Mouse (Mus musculus): ENCODE data around the gene Dctn3. TPM values are rescaled to one million over a fixed set of nuclear protein-coding genes. Genes with fewer than 3 reads are reported as not detected.
A peak's percentile ranks its signal among the peaks of the same experiment; 100 is the strongest.

Gene Dctn3
- total RNA-seq, 2 experiments from 2014 or later, result 90.7 to 103 TPM

GRCm38 (mm10) chr4:41676248-41677005 is 46.5 kb downstream of the Dctn3 start:
- no peak for DNase-seq (ENCODE audit: low spot score in 2 of 2)

GRCm38 (mm10) chr4:41673186-41673585 is 49.8 kb downstream of the Dctn3 start:
- no peak for DNase-seq (ENCODE audit: low spot score in 2 of 2)

- DNase-seq (ENCODE audit: low spot score in 2 of 2), result no peak
Measured at GRCm38 (mm10) chr4:41672522-41672963, 50.4 kb downstream of the Dctn3 start.

- no peak for DNase-seq (ENCODE audit: low spot score in 2 of 2)
Measured at GRCm38 (mm10) chr4:41671963-41672480, 50.9 kb downstream of the Dctn3 start.

- no peak for DNase-seq (ENCODE audit: low spot score in 2 of 2)
Measured at GRCm38 (mm10) chr4:41671500-41671899, 51.5 kb downstream of the Dctn3 start.

- no peak for DNase-seq (ENCODE audit: low spot score in 2 of 2)
Measured at GRCm38 (mm10) chr4:41670836-41671235, 52.1 kb downstream of the Dctn3 start.

GRCm38 (mm10) chr4:41666646-41667045 is 56.3 kb downstream of the Dctn3 start:
- no peak for DNase-seq (ENCODE audit: low spot score in 2 of 2)

- DNase-seq (ENCODE audit: low spot score in 2 of 2), result peak in 1 of 2 experiments; percentile 35
Measured at GRCm38 (mm10) chr4:41665009-41665675, 57.8 kb downstream of the Dctn3 start.

Other genes starting within 250 kb of the Dctn3 start
- 10 to 100 TPM; 11.1 to 12.2 TPM for gene AI464131, start 220.1 kb downstream of the Dctn3 start, total RNA-seq (2021)
- 1 to 10 TPM in 1 of 2 experiments, under 1 TPM in 1; 0.56 to 1.2 TPM for gene 1110017D15Rik, start 205.8 kb downstream of the Dctn3 start, total RNA-seq (2021)
- 10 to 100 TPM; 31.2 to 34.6 TPM for gene Fam219a, start 153.6 kb downstream of the Dctn3 start, total RNA-seq (2021)
- gene Dnaic1, start 153.4 kb downstream of the Dctn3 start, total RNA-seq (2021), result 1 to 10 TPM in 1 of 2 experiments, under 1 TPM in 1; 0.11 to 1.9 TPM
- 1 to 10 TPM; 8.9 to 9.1 TPM for gene Enho, start 82.8 kb downstream of the Dctn3 start, total RNA-seq (2021)
- gene Cntfr, start 26.1 kb downstream of the Dctn3 start, total RNA-seq (2021), result 10 to 100 TPM; 46.1 to 52.3 TPM
- gene Il11ra1, start 23.2 kb downstream of the Dctn3 start, total RNA-seq (2021), result 10 to 100 TPM; 87.9 to 89.4 TPM
- gene Rpp25l, start 9.6 kb downstream of the Dctn3 start, total RNA-seq (2021), result 10 to 100 TPM; 38.2 to 41.5 TPM
- gene Arid3c, start 8.0 kb upstream of the Dctn3 start, total RNA-seq (2021), result not detected
- 10 to 100 TPM; 49.6 to 52.6 TPM for gene Galt, start 32.1 kb upstream of the Dctn3 start, total RNA-seq (2021)
- gene Sigmar1, start 33.0 kb upstream of the Dctn3 start, total RNA-seq (2021), result 10 to 100 TPM; 70.9 to 74.0 TPM
- 10 to 100 TPM; 36.2 to 40.5 TPM for gene Ccl27a, start 51.1 kb upstream of the Dctn3 start, total RNA-seq (2021)
- not detected for gene Gm21541, start 180.4 kb upstream of the Dctn3 start, total RNA-seq (2021)
- gene Gm20878, start 218.4 kb upstream of the Dctn3 start, total RNA-seq (2021), result 1 to 10 TPM; 5.5 to 6.1 TPM
- under 1 TPM in 1 of 2 experiments, not detected in 1; 0.76 TPM for gene Fam205a4, start 242.9 kb upstream of the Dctn3 start, total RNA-seq (2021)

Measured in adrenal gland, postnatal 4 days (tissue).